Mouse (Mus musculus): ENCODE measurements at regions not wholly inside any gene's neighbourhood (a gene's known extent, or its start where the extent isn't known, plus 50 kb on each side); places are given as distances from the start of the nearest gene placed in this dataset.

- no peaks in the 10 kb centered on the region for H3K9me3 ChIP-seq (replicated peaks; ENCODE audit: control insufficient read depth, low read length)
- WGBS = 88% methylated on average over 4 of the region's 4 CpGs
- no peak overlapping the region for H3K4me3 ChIP-seq (ENCODE audit: low read length)
- H3K27ac ChIP-seq (ENCODE audit: low read length) = no peak overlapping the region
- no peaks in the 10 kb centered on the region for H3K36me3 ChIP-seq (ENCODE audit: control insufficient read depth, insufficient read depth)
- peaks cover 3% of the 10 kb centered on the region; the same call in 1 of the 2 replicates for H3K4me1 ChIP-seq (ENCODE audit: control insufficient read depth, insufficient read depth, low read length)
- no peaks in the 10 kb centered on the region for H3K27me3 ChIP-seq (ENCODE audit: control insufficient read depth, insufficient read depth, low read length)
- ATAC-seq (replicated peaks; ENCODE audit: extremely low read depth, insufficient read depth, low FRiP score) = no peak
- H3K4me2 ChIP-seq (ENCODE audit: low read depth, low read length) = no peak overlapping the region
- H3K9ac ChIP-seq (ENCODE audit: low read length) = no peak overlapping the region
These were observed 68.1 kb upstream of the Sash1 start for GRCm38 (mm10) chr10:8954003-8954402.

- H3K27me3 ChIP-seq (ENCODE audit: control insufficient read depth, insufficient read depth, low read length) = no peaks in the 10 kb centered on the region
- no peaks in the 10 kb centered on the region for H3K9me3 ChIP-seq (replicated peaks; ENCODE audit: control insufficient read depth, low read length)
- H3K9ac ChIP-seq (ENCODE audit: low read length) = no peak overlapping the region
- H3K4me2 ChIP-seq (ENCODE audit: low read depth, low read length) = no peak overlapping the region
- no peak overlapping the region for H3K27ac ChIP-seq (ENCODE audit: low read length)
- no peak overlapping the region for H3K4me3 ChIP-seq (ENCODE audit: low read length)
- H3K36me3 ChIP-seq (ENCODE audit: control insufficient read depth, insufficient read depth) = no peaks in the 10 kb centered on the region
- peaks cover 3% of the 10 kb centered on the region; the same call in 1 of the 2 replicates for H3K4me1 ChIP-seq (ENCODE audit: control insufficient read depth, insufficient read depth, low read length)
- WGBS = 78% methylated on average over 5 of the region's 5 CpGs
- ATAC-seq (replicated peaks; ENCODE audit: extremely low read depth, insufficient read depth, low FRiP score) = no peak
These were observed 67.1 kb upstream of the Sash1 start for GRCm38 (mm10) chr10:8952922-8953321.

GRCm38 (mm10) chr10:8951937-8952336 lies 66.1 kb upstream of the Sash1 start:
- Histone ChIP-seq H3K9ac (ENCODE audit: low read length) (no peak overlapping the region), H3K4me1 (ENCODE audit: control insufficient read depth, insufficient read depth, low read length) (peaks cover 3% of the 10 kb centered on the region; the same call in 1 of the 2 replicates), H3K27ac (ENCODE audit: low read length) (no peak overlapping the region), H3K4me2 (ENCODE audit: low read depth, low read length) (no peak overlapping the region), H3K27me3 (ENCODE audit: control insufficient read depth, insufficient read depth, low read length) (no peaks in the 10 kb centered on the region), H3K9me3 (replicated peaks; ENCODE audit: control insufficient read depth, low read length) (no peaks in the 10 kb centered on the region), H3K36me3 (ENCODE audit: control insufficient read depth, insufficient read depth) (no peaks in the 10 kb centered on the region), H3K4me3 (ENCODE audit: low read length) (no peak overlapping the region)
- no peak for ATAC-seq (replicated peaks; ENCODE audit: extremely low read depth, insufficient read depth, low FRiP score)
- WGBS = 86% methylated on average over 3 of the region's 3 CpGs

GRCm38 (mm10) chr10:8951236-8951825 lies 65.5 kb upstream of the Sash1 start:
- H3K9me3 ChIP-seq (replicated peaks; ENCODE audit: control insufficient read depth, low read length) = no peaks in the 10 kb centered on the region
- H3K9ac ChIP-seq (ENCODE audit: low read length) = no peak overlapping the region
- peaks cover 3% of the 10 kb centered on the region; the same call in 1 of the 2 replicates for H3K4me1 ChIP-seq (ENCODE audit: control insufficient read depth, insufficient read depth, low read length)
- no peaks in the 10 kb centered on the region for H3K27me3 ChIP-seq (ENCODE audit: control insufficient read depth, insufficient read depth, low read length)
- H3K36me3 ChIP-seq (ENCODE audit: control insufficient read depth, insufficient read depth) = no peaks in the 10 kb centered on the region
- no peak for ATAC-seq (replicated peaks; ENCODE audit: extremely low read depth, insufficient read depth, low FRiP score)
- no peak overlapping the region for H3K27ac ChIP-seq (ENCODE audit: low read length)
- 76% methylated on average over 10 of the region's 10 CpGs for WGBS
- H3K4me3 ChIP-seq (ENCODE audit: low read length) = no peak overlapping the region
- no peak overlapping the region for H3K4me2 ChIP-seq (ENCODE audit: low read depth, low read length)

GRCm38 (mm10) chr10:8948227-8948626 lies 62.4 kb upstream of the Sash1 start:
- WGBS = 70% methylated on average over 3 of the region's 3 CpGs
- Histone ChIP-seq H3K4me3 (ENCODE audit: low read length) (no peak overlapping the region), H3K9me3 (replicated peaks; ENCODE audit: control insufficient read depth, low read length) (no peaks in the 10 kb centered on the region), H3K27ac (ENCODE audit: low read length) (no peak overlapping the region), H3K9ac (ENCODE audit: low read length) (no peak overlapping the region), H3K4me1 (ENCODE audit: control insufficient read depth, insufficient read depth, low read length) (no peaks in the 10 kb centered on the region; the same call in 1 of the 2 replicates), H3K36me3 (ENCODE audit: control insufficient read depth, insufficient read depth) (no peaks in the 10 kb centered on the region), H3K27me3 (ENCODE audit: control insufficient read depth, insufficient read depth, low read length) (no peaks in the 10 kb centered on the region), H3K4me2 (ENCODE audit: low read depth, low read length) (no peak overlapping the region)
- ATAC-seq (replicated peaks; ENCODE audit: extremely low read depth, insufficient read depth, low FRiP score) = no peak

GRCm38 (mm10) chr10:8945195-8945751 lies 59.4 kb upstream of the Sash1 start:
- H3K9me3 ChIP-seq (replicated peaks; ENCODE audit: control insufficient read depth, low read length) = no peaks in the 10 kb centered on the region
- ATAC-seq (replicated peaks; ENCODE audit: extremely low read depth, insufficient read depth, low FRiP score) = peak; percentile 63; the same call in 1 of the 2 replicates
- peak overlapping the region; percentile 55 for H3K9ac ChIP-seq (ENCODE audit: low read length)
- no peaks in the 10 kb centered on the region for H3K4me1 ChIP-seq (ENCODE audit: control insufficient read depth, insufficient read depth, low read length)
- WGBS = 38% methylated on average over 17 of the region's 17 CpGs
- peak overlapping the region; percentile 53 for H3K4me2 ChIP-seq (ENCODE audit: low read depth, low read length)
- H3K27ac ChIP-seq (ENCODE audit: low read length) = peak overlapping the region; percentile 77
- H3K27me3 ChIP-seq (ENCODE audit: control insufficient read depth, insufficient read depth, low read length) = no peaks in the 10 kb centered on the region
- H3K36me3 ChIP-seq (ENCODE audit: control insufficient read depth, insufficient read depth) = no peaks in the 10 kb centered on the region
- peak overlapping the region; percentile 37 for H3K4me3 ChIP-seq (ENCODE audit: low read length)

GRCm38 (mm10) chr10:8944586-8944985 lies 58.7 kb upstream of the Sash1 start:
- Histone ChIP-seq H3K4me2 (ENCODE audit: low read depth, low read length) (peak overlapping the region; percentile 53), H3K27ac (ENCODE audit: low read length) (peak overlapping the region; percentile 77), H3K9me3 (replicated peaks; ENCODE audit: control insufficient read depth, low read length) (no peaks in the 10 kb centered on the region), H3K4me1 (ENCODE audit: control insufficient read depth, insufficient read depth, low read length) (no peaks in the 10 kb centered on the region), H3K36me3 (ENCODE audit: control insufficient read depth, insufficient read depth) (no peaks in the 10 kb centered on the region), H3K4me3 (ENCODE audit: low read length) (peak overlapping the region; percentile 37), H3K9ac (ENCODE audit: low read length) (0 out of 2 replicates have a peak overlapping the region, but pooled peaks have one; percentile 55), H3K27me3 (ENCODE audit: control insufficient read depth, insufficient read depth, low read length) (no peaks in the 10 kb centered on the region)
- 63% methylated on average over 5 of the region's 5 CpGs for WGBS
- ATAC-seq (replicated peaks; ENCODE audit: extremely low read depth, insufficient read depth, low FRiP score) = no peak

- 84% methylated on average over 6 of the region's 6 CpGs for WGBS
- no peak overlapping the region for H3K4me2 ChIP-seq (ENCODE audit: low read depth, low read length)
- no peak overlapping the region for H3K27ac ChIP-seq (ENCODE audit: low read length)
- no peak overlapping the region for H3K9ac ChIP-seq (ENCODE audit: low read length)
- no peaks in the 10 kb centered on the region for H3K4me1 ChIP-seq (ENCODE audit: control insufficient read depth, insufficient read depth, low read length)
- H3K36me3 ChIP-seq (ENCODE audit: control insufficient read depth, insufficient read depth) = no peaks in the 10 kb centered on the region
- no peak for ATAC-seq (replicated peaks; ENCODE audit: extremely low read depth, insufficient read depth, low FRiP score)
- no peaks in the 10 kb centered on the region for H3K9me3 ChIP-seq (replicated peaks; ENCODE audit: control insufficient read depth, low read length)
- H3K27me3 ChIP-seq (ENCODE audit: control insufficient read depth, insufficient read depth, low read length) = no peaks in the 10 kb centered on the region
- H3K4me3 ChIP-seq (ENCODE audit: low read length) = no peak overlapping the region
These were observed 57.8 kb upstream of the Sash1 start for GRCm38 (mm10) chr10:8943698-8944097.

- Histone ChIP-seq H3K4me1 (ENCODE audit: control insufficient read depth, insufficient read depth, low read length) (no peaks in the 10 kb centered on the region), H3K27ac (ENCODE audit: low read length) (no peak overlapping the region), H3K36me3 (ENCODE audit: control insufficient read depth, insufficient read depth) (no peaks in the 10 kb centered on the region), H3K4me3 (ENCODE audit: low read length) (no peak overlapping the region), H3K4me2 (ENCODE audit: low read depth, low read length) (no peak overlapping the region), H3K27me3 (ENCODE audit: control insufficient read depth, insufficient read depth, low read length) (no peaks in the 10 kb centered on the region), H3K9ac (ENCODE audit: low read length) (no peak overlapping the region), H3K9me3 (replicated peaks; ENCODE audit: control insufficient read depth, low read length) (no peaks in the 10 kb centered on the region)
- ATAC-seq (replicated peaks; ENCODE audit: extremely low read depth, insufficient read depth, low FRiP score) = no peak
- WGBS = 82% methylated on average over 6 of the region's 6 CpGs
These were observed 57.1 kb upstream of the Sash1 start for GRCm38 (mm10) chr10:8942967-8943471.
